Mouse (Mus musculus) lung, adult 2 months (tissue): ENCODE data around the gene Klhdc8a. TPM values are rescaled to one million over a fixed set of nuclear protein-coding genes. Genes with fewer than 3 reads are reported as not detected.
"Not testable (repeated sequence)": the region's sequence is repeated elsewhere in the genome, so short reads cannot be mapped to it uniquely, and the experiment has no call there.

ENCODE experiments used
- DNase-seq: peaks from one replicate; pipeline ENCODE4 v3.0.0; 2022
- H3K4me1 ChIP-seq: fragments of 200-500 bp; 2 replicates; pipeline ENCODE4 v1.6.1; 2011; ENCODE audit warnings: low read length; ENCODE audit not compliant: control insufficient read depth, insufficient read depth
- H3K4me3 ChIP-seq: fragments of 200-500 bp; replicated peaks from 2 replicates; pipeline ENCODE3; 2011; ENCODE audit warnings: low read depth, mild to moderate bottlenecking, control low read depth, low read length; ENCODE audit errors: extremely low read depth
- CTCF ChIP-seq: fragments of 200-500 bp; IDR thresholded peaks from 2 replicates; pipeline ENCODE4 v1.5.1; 2011; ENCODE audit warnings: mild to moderate bottlenecking, low read length, control low read depth; ENCODE audit not compliant: insufficient read depth
- POLR2A ChIP-seq: fragments of 200-500 bp; IDR thresholded peaks from 2 replicates; pipeline ENCODE4 v1.6.1; 2011; ENCODE audit warnings: low read depth, mild to moderate bottlenecking, control low read depth, low read length, borderline replicate concordance; ENCODE audit errors: extremely low read depth
- WGBS: fragments of 180-500 bp; shearing (Covaris S2); methylation state at CpG from one replicate; pipeline ENCODE4 v1.1.7; 2018; 5-methylcytosine and 5-hydroxymethylcytosine counted together
- polyA plus RNA-seq: library from polyadenylated mRNA; depleted of rRNA; stranded (reverse); fragments of >200 nt; gene quantifications from 2 replicates; pipeline ENCODE4 v1.2.3, GENCODE M21; 2012

Klhdc8a gene
- polyA plus RNA-seq, 1 experiment = 4.6 TPM

GRCm38 (mm10) chr1:132338027-132338660 is 39.7 kb downstream of the Klhdc8a start:
- DNase-seq = no peak
- Histone ChIP-seq H3K4me1 (peaks cover 28% of the 10 kb centered on the region), H3K4me3 (no peak overlapping the region)
- WGBS = 30% methylated on average over 8 of the region's 8 CpGs
- TF ChIP-seq CTCF (no peak), POLR2A (no peak)

GRCm38 (mm10) chr1:132341731-132342501 is 43.5 kb downstream of the Klhdc8a start:
- H3K4me3 ChIP-seq = no peak overlapping the region
- peaks cover 20% of the 10 kb centered on the region for H3K4me1 ChIP-seq
- WGBS = 29% methylated on average over 5 of the region's 5 CpGs
- DNase-seq = no peak
- no peak for TF ChIP-seq CTCF
- TF ChIP-seq POLR2A = no peak

GRCm38 (mm10) chr1:132342518-132342917 is 44.1 kb downstream of the Klhdc8a start:
- no peak for DNase-seq
- H3K4me3 ChIP-seq = no peak overlapping the region
- TF ChIP-seq POLR2A (no peak), CTCF (no peak)
- H3K4me1 ChIP-seq = peaks cover 17% of the 10 kb centered on the region
- 74% methylated on average over 3 of the region's 3 CpGs for WGBS

DNA sequence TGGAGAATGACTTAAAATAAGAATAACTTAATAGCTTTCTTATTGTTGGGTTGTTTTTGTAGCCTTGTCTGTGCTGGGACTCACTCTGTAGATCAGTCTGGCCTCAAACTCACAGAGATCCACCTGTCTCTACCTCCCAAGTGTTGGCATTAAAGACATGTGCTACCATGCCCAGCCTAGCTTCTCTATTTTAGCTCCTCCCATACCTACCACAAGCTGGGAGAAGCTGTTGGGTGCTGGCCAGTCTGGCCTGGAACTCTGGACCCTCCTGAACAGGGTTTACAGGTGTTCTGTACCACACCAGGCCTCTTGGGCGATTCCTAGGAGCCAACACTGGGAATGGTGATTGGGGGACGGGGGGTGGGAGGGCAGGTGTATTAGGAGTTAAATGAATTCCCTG is 44.8 kb downstream of the Klhdc8a start:
- no peak for DNase-seq
- Histone ChIP-seq H3K4me1 (peaks cover 15% of the 10 kb centered on the region), H3K4me3 (no peak overlapping the region)
- WGBS = 96% methylated on average over 2 of the region's 2 CpGs
- TF ChIP-seq CTCF (no peak), POLR2A (no peak)

- 86% methylated on average over 1 of the region's 1 CpGs for WGBS
- no peak overlapping the region for H3K4me3 ChIP-seq
- DNase-seq = no peak
- peaks cover 15% of the 10 kb centered on the region for H3K4me1 ChIP-seq
- no peak for TF ChIP-seq POLR2A
- no peak for TF ChIP-seq CTCF
These were observed 45.2 kb downstream of the Klhdc8a start for GRCm38 (mm10) chr1:132343656-132344055.

GRCm38 (mm10) chr1:132345514-132345913 is 47.1 kb downstream of the Klhdc8a start:
- DNase-seq = no peak
- WGBS = 67% methylated on average over 4 of the region's 4 CpGs

DNA sequence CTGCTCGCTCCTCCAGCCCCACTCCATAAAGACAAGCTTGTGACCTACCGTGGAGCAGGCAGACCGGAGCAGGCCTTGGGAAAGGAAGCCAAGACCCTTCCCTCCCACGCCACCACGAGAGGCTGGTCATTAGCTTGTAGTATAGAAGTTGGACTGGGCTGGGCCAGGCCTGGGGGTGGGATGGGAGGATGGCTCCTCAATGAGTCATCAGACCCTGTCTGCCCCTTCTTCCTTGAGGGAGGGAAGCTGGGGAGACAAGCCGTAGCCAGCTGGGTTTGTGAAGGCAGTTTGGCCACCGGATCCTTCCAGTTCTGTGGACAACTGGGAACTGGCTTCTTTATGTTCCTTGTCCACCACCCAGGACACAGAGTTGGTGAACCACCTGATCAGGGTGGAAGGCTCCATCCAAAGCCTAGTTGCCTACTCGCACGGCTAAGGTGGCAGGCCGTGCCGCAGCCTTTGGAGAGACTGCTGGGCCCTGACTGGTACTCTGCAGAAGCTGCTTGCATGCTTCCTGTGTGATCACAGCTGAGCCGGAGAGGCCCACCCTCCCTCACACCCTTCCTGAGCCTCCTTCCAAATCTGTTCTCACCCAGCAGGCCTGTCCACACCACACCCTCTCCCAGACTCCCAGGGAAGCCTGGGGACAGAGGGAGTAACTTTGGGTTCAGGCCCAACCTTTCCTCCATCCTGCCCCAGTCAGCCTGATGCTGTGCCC is 47.9 kb downstream of the Klhdc8a start:
- TF ChIP-seq POLR2A (no peak), CTCF (no peak)
- no peak for DNase-seq
- peaks cover 14% of the 10 kb centered on the region for H3K4me1 ChIP-seq
- WGBS = 56% methylated on average over 12 of the region's 12 CpGs
- no peak overlapping the region for H3K4me3 ChIP-seq

More at GRCm38 (mm10) chr1:132345514-132345913, 47.1 kb downstream of the Klhdc8a start:
- TF ChIP-seq CTCF (no peak), POLR2A (no peak)
- Histone ChIP-seq H3K4me1 (peaks cover 15% of the 10 kb centered on the region), H3K4me3 (no peak overlapping the region)

- TF ChIP-seq POLR2A (no peak), CTCF (no peak)
- H3K4me1 ChIP-seq = peaks cover 12% of the 10 kb centered on the region
- DNase-seq = no peak
- no peak overlapping the region for H3K4me3 ChIP-seq
These were observed 48.5 kb downstream of the Klhdc8a start for GRCm38 (mm10) chr1:132346951-132347350.

GRCm38 (mm10) chr1:132348401-132348800 is 50.0 kb downstream of the Klhdc8a start:
- no peak for TF ChIP-seq CTCF
- no peak for TF ChIP-seq POLR2A
- Histone ChIP-seq H3K4me1 (peaks cover 12% of the 10 kb centered on the region), H3K4me3 (no peak overlapping the region)
- WGBS = 82% methylated on average over 5 of the region's 5 CpGs
- DNase-seq = no peak

DNA sequence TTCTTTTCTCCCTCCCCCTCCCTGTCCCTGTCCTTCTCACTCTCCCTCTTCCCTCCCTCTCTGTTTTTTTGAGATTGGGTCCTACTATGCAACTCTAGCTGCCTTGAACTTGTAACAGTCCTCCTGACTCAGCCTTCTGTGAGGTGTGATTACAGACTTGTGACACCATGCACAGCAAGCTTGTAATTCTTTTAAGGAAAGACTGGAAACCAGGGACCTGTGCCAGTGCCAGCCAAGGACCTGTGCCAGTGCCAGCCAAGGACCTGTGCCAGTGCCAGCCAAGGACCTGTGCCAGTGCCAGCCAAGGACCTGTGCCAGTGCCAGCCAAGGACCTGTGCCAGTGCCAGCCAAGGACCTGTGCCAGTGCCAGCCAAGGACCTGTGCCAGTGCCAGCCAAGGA is 50.6 kb downstream of the Klhdc8a start:
- peaks cover 12% of the 10 kb centered on the region for H3K4me1 ChIP-seq
- H3K4me3 ChIP-seq, DNase-seq: not testable (repeated sequence)

DNA sequence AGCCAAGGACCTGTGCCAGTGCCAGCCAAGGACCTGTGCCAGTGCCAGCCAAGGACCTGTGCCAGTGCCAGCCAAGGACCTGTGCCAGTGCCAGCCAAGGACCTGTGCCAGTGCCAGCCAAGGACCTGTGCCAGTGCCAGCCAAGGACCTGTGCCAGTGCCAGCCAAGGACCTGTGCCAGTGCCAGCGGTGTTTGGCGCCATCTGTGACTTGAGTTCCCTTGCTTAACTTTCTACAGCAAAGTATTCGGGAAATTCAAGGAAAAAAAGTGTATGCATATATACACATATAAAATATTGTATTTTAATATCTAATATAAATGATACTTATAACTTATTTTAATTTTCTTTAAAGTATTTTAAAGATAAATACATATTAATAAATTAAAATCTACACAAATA is 51.2 kb downstream of the Klhdc8a start:
- not testable (repeated sequence) for H3K4me3 ChIP-seq, DNase-seq
- H3K4me1 ChIP-seq = peaks cover 12% of the 10 kb centered on the region
- WGBS = 97% methylated on average over 3 of the region's 3 CpGs
